Mouse (Mus musculus): Measurements from ENCODE around the gene Olfr11. TPM values are rescaled to one million over a fixed set of nuclear protein-coding genes. Genes with fewer than 3 reads are reported as not detected.

Olfr11 gene
- not detected in 2 replicates for polyA plus RNA-seq (2015; fragmentation: Nextera tagmentation; extraction: Ambion mirVana)

DNA sequence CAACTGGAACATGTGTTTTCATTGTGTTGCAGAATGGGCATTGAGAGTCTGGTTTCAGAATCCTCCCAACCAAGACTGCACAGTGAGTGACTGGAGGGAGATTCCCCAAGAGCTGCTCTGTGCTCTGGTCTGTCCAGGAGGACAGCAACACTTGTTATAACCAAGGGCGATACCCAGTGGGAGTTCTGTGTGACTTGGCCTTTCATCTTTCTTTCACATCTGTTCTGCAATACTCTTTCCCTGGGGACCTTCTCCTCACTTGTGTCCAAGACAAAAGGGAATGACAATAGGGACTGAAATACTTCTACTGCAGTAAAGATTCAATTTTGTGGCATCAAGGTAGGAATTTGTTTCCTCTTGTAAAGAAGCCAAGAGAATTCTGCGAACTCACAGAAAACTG is at the start of gene Olfr11:
TSS of gene Olfr11 (minus strand) at position 101 of the 400 bp plus-strand sequence.

DNA sequence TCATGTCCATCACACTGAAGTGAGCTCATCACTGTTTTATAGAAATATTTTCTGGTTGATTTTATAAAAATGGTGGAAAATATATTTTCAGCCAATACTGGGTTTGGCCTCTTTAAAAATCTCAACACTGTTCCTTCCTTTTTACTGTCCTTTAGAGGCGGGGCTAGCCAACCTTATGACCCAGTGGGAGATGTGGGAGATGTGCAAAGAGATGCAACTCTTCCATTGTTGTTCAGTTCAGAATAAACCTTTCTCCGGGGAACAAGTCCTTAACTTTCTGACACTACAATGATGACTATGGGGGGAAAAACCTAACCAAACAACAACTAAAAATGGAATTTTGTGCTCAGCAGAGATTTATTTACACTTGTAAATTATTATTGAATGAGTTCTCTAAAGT is 35.0 kb upstream of the Olfr11 start, which contains the start of gene Olfr1360:
TSS of gene Olfr1360 (minus strand) at position 101 of the 400 bp plus-strand sequence.

DNA sequence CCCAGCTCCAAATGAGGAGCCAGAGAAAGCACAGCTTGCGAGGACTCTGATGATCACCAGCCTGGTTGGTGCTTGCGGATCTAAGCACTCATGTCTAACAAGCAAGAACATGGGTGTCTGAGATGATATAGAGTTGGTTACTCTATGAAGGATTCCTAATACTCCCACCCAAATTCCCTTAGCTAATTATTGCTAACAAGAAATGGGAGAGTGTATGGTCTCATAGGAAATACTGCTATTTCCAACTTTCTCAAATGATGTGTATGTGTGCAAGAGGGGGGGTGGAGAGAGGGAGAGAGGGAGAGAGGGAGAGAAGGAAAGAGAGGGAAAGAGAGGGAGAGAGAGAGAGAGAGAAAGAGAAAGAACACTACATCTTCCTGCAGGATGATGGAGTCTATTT is 21.0 kb upstream of the Olfr11 start, which contains the start of gene Olfr1361:
TSS of gene Olfr1361 (minus strand) at position 101 of the 400 bp plus-strand sequence.

DNA sequence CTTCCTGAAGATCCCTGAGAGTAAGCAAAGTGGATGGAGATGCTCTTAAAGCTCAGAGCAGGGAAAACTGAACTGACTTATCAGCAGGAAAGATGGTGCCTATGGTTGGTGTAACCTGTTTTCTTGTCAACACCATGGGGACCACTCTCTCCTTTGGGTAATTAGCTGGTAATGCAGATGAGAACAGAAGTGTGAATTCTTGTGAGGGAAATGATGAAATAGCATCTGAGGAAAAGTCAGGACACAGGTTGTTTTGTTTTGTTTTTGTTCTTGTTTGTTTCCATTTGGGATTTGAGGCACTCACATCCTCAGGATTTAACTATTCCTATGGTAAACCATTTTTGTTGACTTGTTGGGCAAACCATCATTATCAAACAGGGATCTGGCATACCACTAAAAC is 28.4 kb downstream of the Olfr11 start, which contains the start of gene Olfr1362:
TSS of gene Olfr1362 (minus strand) at position 101 of the 400 bp plus-strand sequence.

Other genes with a start within 250 kb of the Olfr11 start
- 33.7 and 34.0 TPM in 2 replicates for gene Zkscan3, start 239.8 kb downstream of the Olfr11 start, polyA plus RNA-seq (2015; fragmentation: Nextera tagmentation; extraction: Ambion mirVana)
- gene Pgbd1, start 201.5 kb downstream of the Olfr11 start, polyA plus RNA-seq (2015; fragmentation: Nextera tagmentation; extraction: Ambion mirVana), result 0.63 and 0.66 TPM in 2 replicates
- gene Zscan26, start 188.8 kb downstream of the Olfr11 start, polyA plus RNA-seq (2015; fragmentation: Nextera tagmentation; extraction: Ambion mirVana), result 19.5 and 20.3 TPM in 2 replicates
- 2.1 TPM in 2 replicates for gene Nkapl, start 174.0 kb downstream of the Olfr11 start, polyA plus RNA-seq (2015; fragmentation: Nextera tagmentation; extraction: Ambion mirVana)
- gene Zkscan4, start 163.6 kb downstream of the Olfr11 start, polyA plus RNA-seq (2015; fragmentation: Nextera tagmentation; extraction: Ambion mirVana), result 1.2 and 2.0 TPM in 2 replicates
- not detected in 2 replicates for gene Gm10065, start 163.1 kb downstream of the Olfr11 start, polyA plus RNA-seq (2015; fragmentation: Nextera tagmentation; extraction: Ambion mirVana)
- gene AK157302, start 147.3 kb downstream of the Olfr11 start, polyA plus RNA-seq (2015; fragmentation: Nextera tagmentation; extraction: Ambion mirVana), result 0.33 and 0.37 TPM in 2 replicates
- 9.9 and 11.1 TPM in 2 replicates for gene Gm11273, start 141.1 kb downstream of the Olfr11 start, polyA plus RNA-seq (2015; fragmentation: Nextera tagmentation; extraction: Ambion mirVana)
- gene Zkscan8, start 111.4 kb downstream of the Olfr11 start, polyA plus RNA-seq (2015; fragmentation: Nextera tagmentation; extraction: Ambion mirVana), result 2.0 and 2.8 TPM in 2 replicates
- gene Olfr1366, start 99.7 kb downstream of the Olfr11 start, polyA plus RNA-seq (2015; fragmentation: Nextera tagmentation; extraction: Ambion mirVana), result 0.13 TPM in 1 of 2 replicates, not detected in the other
- gene Olfr1535, start 82.6 kb downstream of the Olfr11 start, polyA plus RNA-seq (2015; fragmentation: Nextera tagmentation; extraction: Ambion mirVana), result not detected in 2 replicates
- gene Olfr1364, start 60.8 kb downstream of the Olfr11 start, polyA plus RNA-seq (2015; fragmentation: Nextera tagmentation; extraction: Ambion mirVana), result not detected in 2 replicates
- not detected in 2 replicates for gene Olfr1362, start 28.5 kb downstream of the Olfr11 start, polyA plus RNA-seq (2015; fragmentation: Nextera tagmentation; extraction: Ambion mirVana)
- gene Olfr1361, start 20.9 kb upstream of the Olfr11 start, polyA plus RNA-seq (2015; fragmentation: Nextera tagmentation; extraction: Ambion mirVana), result not detected in 2 replicates
- not detected in 2 replicates for gene Olfr1360, start 34.9 kb upstream of the Olfr11 start, polyA plus RNA-seq (2015; fragmentation: Nextera tagmentation; extraction: Ambion mirVana)
- not detected in 2 replicates for gene Olfr1359, start 55.6 kb upstream of the Olfr11 start, polyA plus RNA-seq (2015; fragmentation: Nextera tagmentation; extraction: Ambion mirVana)
- 1.2 TPM in 1 of 2 replicates, not detected in the other for gene Hist1h2bl, start 73.6 kb upstream of the Olfr11 start, polyA plus RNA-seq (2015; fragmentation: Nextera tagmentation; extraction: Ambion mirVana)
- gene Hist1h2ai, start 73.9 kb upstream of the Olfr11 start, polyA plus RNA-seq (2015; fragmentation: Nextera tagmentation; extraction: Ambion mirVana), result 3.3 and 6.2 TPM in 2 replicates
- gene Hist1h3h, start 75.1 kb upstream of the Olfr11 start, polyA plus RNA-seq (2015; fragmentation: Nextera tagmentation; extraction: Ambion mirVana), result 1.3 and 3.8 TPM in 2 replicates
- 0.61 and 1.5 TPM in 2 replicates for gene Hist1h2bm, start 79.5 kb upstream of the Olfr11 start, polyA plus RNA-seq (2015; fragmentation: Nextera tagmentation; extraction: Ambion mirVana)
- gene Hist1h4j, start 92.5 kb upstream of the Olfr11 start, polyA plus RNA-seq (2015; fragmentation: Nextera tagmentation; extraction: Ambion mirVana), result 0.85 and 1.5 TPM in 2 replicates
- 1.3 and 2.3 TPM in 2 replicates for gene Hist1h4k, start 108.0 kb upstream of the Olfr11 start, polyA plus RNA-seq (2015; fragmentation: Nextera tagmentation; extraction: Ambion mirVana)
- gene Hist1h2ak, start 111.3 kb upstream of the Olfr11 start, polyA plus RNA-seq (2015; fragmentation: Nextera tagmentation; extraction: Ambion mirVana), result 7.2 and 7.5 TPM in 2 replicates
- gene Hist1h2bn, start 111.6 kb upstream of the Olfr11 start, polyA plus RNA-seq (2015; fragmentation: Nextera tagmentation; extraction: Ambion mirVana), result 1.3 TPM in 1 of 2 replicates, not detected in the other
- 4.7 and 7.0 TPM in 2 replicates for gene Hist1h1b, start 138.1 kb upstream of the Olfr11 start, polyA plus RNA-seq (2015; fragmentation: Nextera tagmentation; extraction: Ambion mirVana)
- gene Hist1h3i, start 140.9 kb upstream of the Olfr11 start, polyA plus RNA-seq (2015; fragmentation: Nextera tagmentation; extraction: Ambion mirVana), result 17.8 and 25.6 TPM in 2 replicates
- 1.5 and 4.1 TPM in 2 replicates for gene Hist1h2an, start 144.7 kb upstream of the Olfr11 start, polyA plus RNA-seq (2015; fragmentation: Nextera tagmentation; extraction: Ambion mirVana)
- 0.54 TPM in 1 of 2 replicates, not detected in the other for gene Hist1h2bp, start 144.9 kb upstream of the Olfr11 start, polyA plus RNA-seq (2015; fragmentation: Nextera tagmentation; extraction: Ambion mirVana)
- 3.9 and 5.8 TPM in 2 replicates for gene Hist1h2bq, start 167.7 kb upstream of the Olfr11 start, polyA plus RNA-seq (2015; fragmentation: Nextera tagmentation; extraction: Ambion mirVana)
- gene Hist1h2ao, start 167.9 kb upstream of the Olfr11 start, polyA plus RNA-seq (2015; fragmentation: Nextera tagmentation; extraction: Ambion mirVana), result 3.7 TPM in 1 of 2 replicates, not detected in the other
- not detected in 2 replicates for gene Hist1h4m, start 169.2 kb upstream of the Olfr11 start, polyA plus RNA-seq (2015; fragmentation: Nextera tagmentation; extraction: Ambion mirVana)
- gene Hist1h4n, start 189.7 kb upstream of the Olfr11 start, polyA plus RNA-seq (2015; fragmentation: Nextera tagmentation; extraction: Ambion mirVana), result 8.8 and 12.8 TPM in 2 replicates
- 721 and 1,071 TPM in 2 replicates for gene Hist1h2ap, start 191.0 kb upstream of the Olfr11 start, polyA plus RNA-seq (2015; fragmentation: Nextera tagmentation; extraction: Ambion mirVana)
- gene Hist1h2br, start 191.2 kb upstream of the Olfr11 start, polyA plus RNA-seq (2015; fragmentation: Nextera tagmentation; extraction: Ambion mirVana), result 3.3 and 6.2 TPM in 2 replicates